Mouse (Mus musculus) neutrophil, adult 5-6 weeks (primary cell): ENCODE measurements around the gene Cpeb3. TPM values are rescaled to one million over a fixed set of nuclear protein-coding genes. Genes with fewer than 3 reads are reported as not detected.
"Not testable (repeated sequence)": the region's sequence is repeated elsewhere in the genome, so short reads cannot be mapped to it uniquely, and the experiment has no call there.

Experiments used
- ATAC-seq: fragments of 151-379, 151-347 bp; 2 replicates; pipeline ENCODE4 v1.8.0; 2017; ENCODE audit warnings: mild to moderate bottlenecking, moderate TSS enrichment; ENCODE audit not compliant: insufficient number of reproducible peaks, poor library complexity, low FRiP score, severe bottlenecking; ENCODE audit errors: extremely low read depth
- total RNA-seq: library from RNA; stranded (forward); fragments of 200-1000 nt; gene quantifications from 2 replicates; pipeline ENCODE4 v1.2.3, GENCODE M21; 2017

The Cpeb3 gene
- total RNA-seq, 1 experiment from 2014 or later: 1.7 TPM

GRCm38 (mm10) chr19:37110494-37110893 is 97.9 kb downstream of the Cpeb3 start:
- ATAC-seq: no peak

- ATAC-seq: no peak
Measured at GRCm38 (mm10) chr19:37109853-37110252, 98.5 kb downstream of the Cpeb3 start.

GRCm38 (mm10) chr19:37100689-37101088 is 107.7 kb downstream of the Cpeb3 start:
- no peak for ATAC-seq

- no peak for ATAC-seq
Measured at GRCm38 (mm10) chr19:37095666-37096330, 112.6 kb downstream of the Cpeb3 start.

DNA sequence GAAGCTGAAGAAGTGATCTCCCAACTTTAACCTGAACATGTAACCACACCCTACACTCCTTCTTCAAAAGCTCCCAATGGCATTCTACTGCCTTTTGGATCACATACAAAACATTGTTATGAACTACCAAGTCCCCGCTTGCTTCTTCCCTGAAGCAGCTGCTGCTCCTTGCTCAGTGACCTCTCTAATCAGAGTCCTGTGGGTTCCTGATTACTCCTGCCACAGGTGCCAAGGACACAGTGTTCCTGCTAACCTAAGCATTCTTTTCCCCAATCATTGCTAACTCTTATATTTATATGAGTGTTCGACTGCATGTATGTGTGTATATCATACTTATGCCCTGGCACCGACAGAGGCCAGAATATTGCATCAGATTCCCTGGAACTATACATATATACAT is 115.2 kb downstream of the Cpeb3 start:
- no peak for ATAC-seq

- ATAC-seq: no peak
Measured at GRCm38 (mm10) chr19:37090146-37091061, 118.0 kb downstream of the Cpeb3 start.

DNA sequence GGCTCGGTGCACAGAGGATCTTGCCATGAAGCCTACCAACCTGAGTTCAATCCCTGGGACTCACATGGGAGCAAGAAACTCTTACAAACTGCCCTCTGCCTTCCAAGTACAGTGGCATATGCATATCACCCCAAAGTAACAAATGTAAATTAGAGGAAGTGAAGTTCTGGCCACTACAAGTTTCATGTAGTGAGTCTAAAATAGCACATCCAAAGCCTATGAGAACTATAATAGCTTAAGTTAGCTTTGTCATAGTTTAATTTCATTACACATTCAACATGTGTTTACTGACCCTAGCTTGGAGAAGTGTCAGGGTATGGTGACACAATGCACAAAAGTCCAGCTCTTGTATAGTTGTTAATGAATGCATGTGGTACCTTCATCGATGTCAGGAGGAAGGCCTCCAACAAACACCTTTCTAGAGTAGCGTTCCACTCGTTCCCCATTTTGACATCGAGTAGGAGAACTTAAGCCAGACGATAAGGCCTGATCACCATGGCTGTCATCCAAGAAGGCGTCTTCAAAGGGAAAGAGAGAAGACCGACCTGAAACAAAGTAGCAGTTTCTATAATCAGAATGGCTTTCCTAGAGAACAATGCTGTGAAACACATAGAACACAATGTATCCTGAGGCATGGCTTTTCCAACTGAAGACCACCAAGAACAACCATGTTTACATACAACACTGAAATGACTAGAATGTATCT is 120.2 kb downstream of the Cpeb3 start:
- no peak for ATAC-seq

DNA sequence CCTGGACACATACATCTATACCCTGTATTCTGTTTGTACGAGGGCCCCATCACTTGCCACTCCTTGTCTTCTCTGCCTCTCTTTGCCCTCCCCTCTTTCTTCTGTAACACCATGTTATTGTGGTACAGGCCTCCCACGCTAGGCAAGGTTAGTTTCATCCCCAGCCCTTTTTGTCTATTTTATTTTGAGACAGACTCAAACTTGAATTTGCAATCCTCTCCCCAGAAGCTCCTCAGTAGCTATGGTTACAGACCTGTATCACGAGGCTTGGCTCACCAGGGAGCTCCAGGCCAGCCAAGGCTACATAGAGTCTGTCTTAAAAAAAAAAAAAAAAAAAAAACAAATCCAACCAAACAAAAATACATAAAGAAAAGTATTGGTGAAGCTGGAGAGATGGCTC is 123.9 kb downstream of the Cpeb3 start:
- ATAC-seq: no peak

DNA sequence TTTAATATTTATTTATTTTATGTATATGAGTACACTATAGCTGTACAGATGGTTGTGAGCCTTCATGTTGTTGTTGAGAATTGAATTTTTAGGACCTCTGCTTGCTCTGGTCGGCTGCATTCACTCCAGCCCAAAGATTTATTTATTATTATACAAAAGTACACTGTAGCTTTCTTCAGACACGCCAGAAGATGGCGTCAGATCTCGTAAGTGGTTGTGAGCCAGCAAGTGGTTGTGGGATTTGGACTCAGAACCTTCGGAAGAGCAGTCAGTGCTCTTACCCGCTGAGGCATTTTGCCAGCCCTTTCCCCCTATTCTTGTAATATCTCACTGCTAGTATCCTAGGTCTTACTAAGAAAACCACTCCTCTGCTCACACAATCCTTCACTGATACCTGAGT is 126.9 kb downstream of the Cpeb3 start:
- no peak for ATAC-seq

DNA sequence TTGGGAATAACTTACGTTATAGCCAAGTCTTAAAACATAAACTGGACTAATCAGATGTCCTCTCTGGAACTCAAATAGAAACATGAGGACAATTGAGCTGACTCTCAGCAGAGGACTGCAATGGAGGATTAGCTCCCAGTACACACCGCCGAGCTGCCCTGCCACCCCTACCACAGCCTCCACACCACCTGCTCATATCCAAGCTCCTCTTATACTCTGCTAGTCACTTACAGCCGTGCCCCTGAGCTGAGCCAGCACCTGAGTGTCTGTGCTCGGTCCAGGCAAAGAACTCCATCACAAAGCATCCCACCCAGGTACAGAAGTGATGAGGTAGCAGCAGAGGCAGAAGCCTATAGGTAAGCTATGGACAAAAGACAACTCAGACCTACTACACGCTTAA is 129.2 kb downstream of the Cpeb3 start:
- ATAC-seq: no peak

GRCm38 (mm10) chr19:37078571-37078970 is 129.8 kb downstream of the Cpeb3 start:
- no peak for ATAC-seq

- no peak for ATAC-seq
Measured at GRCm38 (mm10) chr19:37078064-37078463, 130.3 kb downstream of the Cpeb3 start.

DNA sequence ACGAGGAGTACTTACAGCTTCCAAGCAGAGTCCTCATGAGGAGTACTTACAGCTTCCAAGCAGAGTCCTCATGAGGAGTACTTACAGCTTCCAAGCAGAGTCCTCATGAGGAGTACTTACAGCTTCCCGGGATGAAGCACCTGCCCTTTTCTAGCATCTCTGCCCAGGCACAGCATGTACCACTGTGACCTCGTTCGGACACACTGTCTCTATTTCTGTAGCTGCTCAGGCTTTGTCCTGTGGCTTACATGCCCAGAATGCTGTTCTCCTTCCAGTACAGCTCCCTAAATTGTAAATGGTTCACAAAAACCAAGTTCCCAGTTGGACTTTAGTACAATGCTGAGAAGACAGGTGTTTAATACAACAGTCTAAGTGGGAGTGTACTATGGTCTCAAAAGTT is 131.1 kb downstream of the Cpeb3 start:
- not testable (repeated sequence) for ATAC-seq

DNA sequence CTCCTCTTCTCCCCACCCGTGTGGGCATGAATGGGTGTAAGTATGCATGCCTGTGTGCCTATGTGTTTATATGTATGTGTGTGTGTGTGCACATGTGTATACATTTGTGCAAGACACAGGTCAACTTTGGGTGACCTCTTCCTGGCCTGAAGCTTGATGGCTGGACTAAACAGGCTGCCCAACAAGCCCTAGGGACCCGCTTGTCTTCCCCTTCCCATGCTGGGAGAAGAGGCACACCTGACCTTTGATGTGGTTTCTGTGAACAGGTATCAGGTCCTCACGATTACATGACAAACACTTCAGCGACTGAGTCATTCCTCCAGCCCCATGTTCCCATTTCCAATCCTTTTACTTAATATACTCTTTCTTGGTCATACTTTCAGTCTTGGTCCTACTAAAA is 131.8 kb downstream of the Cpeb3 start:
- ATAC-seq: no peak

DNA sequence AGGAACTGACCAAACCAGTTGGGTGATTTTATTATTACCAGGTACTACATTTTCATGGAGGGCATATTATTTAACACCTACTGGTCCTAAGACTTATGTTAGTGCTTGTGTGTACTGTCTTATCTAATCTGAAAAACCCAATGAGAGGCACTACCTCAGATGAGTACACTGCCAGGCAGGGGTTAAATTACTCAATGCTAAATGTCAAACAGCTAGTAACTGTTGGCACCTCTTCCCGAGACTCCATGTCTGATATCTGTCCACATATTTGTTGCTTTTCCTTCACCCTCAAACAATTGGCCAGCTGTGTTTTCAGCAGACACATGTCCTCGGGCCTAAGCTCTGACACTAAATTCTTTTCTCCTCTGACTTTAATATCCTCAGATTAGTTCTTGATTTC is 132.3 kb downstream of the Cpeb3 start:
- no peak for ATAC-seq

DNA sequence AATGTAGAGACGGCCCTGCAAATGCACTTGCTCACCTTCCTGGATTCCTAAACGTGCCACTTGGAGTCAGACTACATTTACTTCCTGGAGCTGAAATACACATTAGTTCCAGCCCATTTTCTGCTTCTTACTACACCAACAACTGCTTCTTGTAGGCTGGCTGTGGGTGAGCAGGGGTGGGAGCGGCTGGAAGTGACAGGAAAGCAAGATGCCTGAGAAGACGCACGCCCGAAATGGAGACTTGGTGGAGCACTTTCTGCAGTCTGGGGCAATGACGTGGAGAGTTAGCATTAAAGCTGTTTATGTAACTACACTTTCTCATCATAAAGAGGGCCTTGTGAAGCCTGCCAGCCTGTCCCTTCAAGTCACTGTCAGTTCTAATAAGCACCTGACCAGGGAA is 132.7 kb downstream of the Cpeb3 start:
- no peak for ATAC-seq

DNA sequence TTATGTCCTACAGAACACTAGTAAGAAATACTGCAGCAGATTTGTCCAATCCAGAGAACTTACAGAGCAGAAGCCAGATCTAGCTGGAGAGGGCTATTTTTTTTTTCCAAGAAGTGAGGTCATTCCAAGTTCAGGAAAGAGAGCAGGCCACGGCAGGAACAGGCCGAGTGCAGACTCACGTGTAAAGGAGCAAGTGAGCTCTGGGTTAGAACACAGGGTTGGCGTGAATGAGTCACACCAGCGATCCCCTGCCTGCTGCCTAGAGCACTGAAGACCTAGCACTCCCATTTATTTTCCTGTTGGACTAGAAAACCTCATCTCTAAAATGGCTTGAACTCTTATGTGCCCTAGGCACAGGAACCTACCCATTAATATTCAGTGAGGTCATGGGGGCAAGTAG is 133.7 kb downstream of the Cpeb3 start:
- no peak for ATAC-seq

GRCm38 (mm10) chr19:37074276-37074675 is 134.1 kb downstream of the Cpeb3 start:
- ATAC-seq: no peak

- no peak for ATAC-seq
Measured at GRCm38 (mm10) chr19:37072871-37073629, 135.4 kb downstream of the Cpeb3 start.
